ENCODE assay signal across 11 mouse cellular contexts in genomic region chr2:85224221-85225179, GRCm38 (mm10). TPM values are rescaled to one million over a fixed set of nuclear protein-coding genes. Genes with fewer than 3 reads are reported as not detected.
DNase-seq lines count a peak whose midpoint lies in the region; ATAC-seq lines count a peak whose summit lies in the region.
"Had no signal": no experiment of that assay in that cellular context is flagged by ENCODE, and none has a peak within 500 bp of the region (broad histone marks: within the 10 kb centered on the region; RNA-seq: fewer than 3 reads in every experiment).

No protein-coding gene starts in this region.

- H3K4me3 ChIP-seq in kidney, embryonic 15.5 days (replicated peaks) = no peak overlapping the region
- 0 out of 2 replicates have a peak overlapping the region, but pooled peaks have one; percentile 2 for H3K4me3 ChIP-seq in embryonic facial prominence, embryonic 15.5 days (replicated peaks)
- H3K4me3 ChIP-seq in midbrain, embryonic 16.5 days (ENCODE audit: low read depth, low read length) = no peak overlapping the region

- peaks cover 4% of the 10 kb centered on the region; the same call in 1 of the 2 replicates for H3K4me1 ChIP-seq in kidney, embryonic 15.5 days
- 0 out of 2 replicates have a peak, but pooled peaks cover 3% of the 10 kb centered on the region for H3K4me1 ChIP-seq in embryonic facial prominence, embryonic 15.5 days
- H3K4me1 ChIP-seq in midbrain, embryonic 16.5 days (ENCODE audit: control insufficient read depth, insufficient read depth, low read length) = no peaks in the 10 kb centered on the region; the same call in 1 of the 2 replicates

- H3K4me2 ChIP-seq in kidney, embryonic 15.5 days = 0 out of 2 replicates have a peak overlapping the region, but pooled peaks have one; percentile 7
- peak overlapping the region; percentile 33; the same call in 1 of the 2 replicates for H3K4me2 ChIP-seq in embryonic facial prominence, embryonic 15.5 days (replicated peaks)
- H3K4me2 ChIP-seq in midbrain, embryonic 16.5 days (ENCODE audit: low read length) = no peak overlapping the region

- H3K9ac ChIP-seq in kidney, embryonic 15.5 days = no peak overlapping the region
- H3K9ac ChIP-seq in embryonic facial prominence, embryonic 15.5 days = no peak overlapping the region
- H3K9ac ChIP-seq in midbrain, embryonic 16.5 days (ENCODE audit: low read depth, low read length) = no peak overlapping the region

- H3K27me3 ChIP-seq in kidney, embryonic 15.5 days = no peaks in the 10 kb centered on the region
- H3K27me3 ChIP-seq in embryonic facial prominence, embryonic 15.5 days = no peaks in the 10 kb centered on the region
- no peaks in the 10 kb centered on the region for H3K27me3 ChIP-seq in midbrain, embryonic 16.5 days (ENCODE audit: control insufficient read depth, insufficient read depth, low read depth, low read length)

- no peak overlapping the region for H3K27ac ChIP-seq in kidney, embryonic 15.5 days
- no peak overlapping the region for H3K27ac ChIP-seq in embryonic facial prominence, embryonic 15.5 days (replicated peaks)
- no peak overlapping the region for H3K27ac ChIP-seq in midbrain, embryonic 16.5 days (ENCODE audit: low read length)

- 53% methylated on average over 17 of the region's 17 CpGs for WGBS in kidney, embryonic 15.5 days
- WGBS in embryonic facial prominence, embryonic 15.5 days = 42% methylated on average over 17 of the region's 17 CpGs
- 43% methylated on average over 17 of the region's 17 CpGs for WGBS in midbrain, embryonic 16.5 days

- no peak for DNase-seq in kidney, adult 18-20 months
- peak; percentile 14 for DNase-seq in R1 (ENCODE audit: low read depth, low spot score)
- no peak for DNase-seq in adrenal gland, adult 2 months
- no peak for DNase-seq in urinary bladder, adult 18-20 months (ENCODE audit: low spot score in 2 of 2)
- DNase-seq: gastrocnemius, postnatal 25 days; lung, postnatal 36 days had no signal

- ATAC-seq in kidney, embryonic 15.5 days (replicated peaks; ENCODE audit: low FRiP score) = peak; percentile 75; the same call in 1 of the 2 replicates
- ATAC-seq in embryonic facial prominence, embryonic 15.5 days (ENCODE audit: insufficient number of reproducible peaks, low FRiP score, low TSS enrichment, low read depth) = no peak
- peak; percentile 66 for ATAC-seq in midbrain, embryonic 16.5 days
- no peak for ATAC-seq in cerebellum, adult (ENCODE audit: insufficient number of reproducible peaks, low FRiP score, low TSS enrichment)

- no peaks in the 10 kb centered on the region for H3K36me3 ChIP-seq in kidney, embryonic 15.5 days
- H3K36me3 ChIP-seq in embryonic facial prominence, embryonic 15.5 days = no peaks in the 10 kb centered on the region
- no peaks in the 10 kb centered on the region for H3K36me3 ChIP-seq in midbrain, embryonic 16.5 days (ENCODE audit: control insufficient read depth, insufficient read depth, low read length)

- no peaks in the 10 kb centered on the region for H3K9me3 ChIP-seq in kidney, embryonic 15.5 days (replicated peaks)
- H3K9me3 ChIP-seq in embryonic facial prominence, embryonic 15.5 days (replicated peaks) = no peaks in the 10 kb centered on the region
- H3K9me3 ChIP-seq in midbrain, embryonic 16.5 days (replicated peaks; ENCODE audit: control insufficient read depth, low read length, poor library complexity, severe bottlenecking) = no peaks in the 10 kb centered on the region

RNA-seq across cellular contexts. Expression of gene Lrrc55, which starts 27.5 kb away (rescaled TPM):
- 0.40 and 0.65 TPM in 2 replicates for polyA plus RNA-seq in kidney, embryonic 15.5 days (2015; fragmentation: Nextera tagmentation; extraction: Ambion mirVana)
- 0.79 and 1.0 TPM in 2 replicates for polyA plus RNA-seq in embryonic facial prominence, embryonic 15.5 days (2015; fragmentation: Nextera tagmentation; extraction: Ambion mirVana)
- polyA plus RNA-seq in midbrain, embryonic 16.5 days (2015; fragmentation: Nextera tagmentation; extraction: Ambion mirVana) = 15.2 and 15.8 TPM in 2 replicates
- total RNA-seq in adrenal gland, adult 2 months (2021) = 10 to 100 TPM; 17.0 to 18.2 TPM
- polyA plus RNA-seq in adrenal gland, adult 2 months (2012; rRNA removed) = 13.2 and 14.3 TPM in 2 replicates
- total RNA-seq: MEL had no signal

Comparison
In these comparisons a context has a peak if more than half of its experiments do, and no peak if none do; other contexts are left out.
1. ATAC-seq: peak in kidney, embryonic 15.5 days (single experiment) and midbrain, embryonic 16.5 days (single experiment); none in embryonic facial prominence, embryonic 15.5 days (single experiment) and cerebellum, adult (single experiment).